8 mouse cellular contexts compared by ENCODE assay signal in genomic region chr14:55189351-55189769, GRCm38 (mm10). TPM values are rescaled to one million over a fixed set of nuclear protein-coding genes. Genes with fewer than 3 reads are reported as not detected.
DNase-seq lines count a peak whose midpoint lies in the region; ATAC-seq and TF ChIP-seq lines count a peak whose summit lies in the region.

No protein-coding gene starts in this region.

- no peak for DNase-seq in kidney, adult 11 months
- DNase-seq in frontal cortex, adult 2 months (ENCODE audit: extremely low spot score in 1 of 2, low spot score in 1 of 2), result peak; percentile 77 to 83
- DNase-seq in left cerebral cortex, adult 2 months (ENCODE audit: extremely low spot score in 1 of 2, low spot score in 2 of 2), result peak; percentile 46 to 75
- peak; percentile 84 for DNase-seq in right cerebral cortex, adult 18-20 months
- DNase-seq in spleen, postnatal 10 days (ENCODE audit: low spot score in 2 of 2), result no peak
- no peak for DNase-seq in heart, adult 8-10 months (ENCODE audit: low spot score)
- no peak for DNase-seq in heart, adult 9 months (ENCODE audit: low spot score in 2 of 2)

- H3K4me3 ChIP-seq in kidney, embryonic 14.5 days (ENCODE audit: low read length), result no peak overlapping the region
- H3K4me3 ChIP-seq in left cerebral cortex, adult 2 months, result no peak overlapping the region

- intact Hi-C loops in left cerebral cortex, adult 2 months (cut with DNase I), result no loop called here

- peaks cover 16% of the 10 kb centered on the region; the same call in 1 of the 2 replicates for H3K4me1 ChIP-seq in kidney, embryonic 14.5 days (ENCODE audit: control insufficient read depth, insufficient read depth, low read length)

- peak; percentile 87 for ATAC-seq in kidney, embryonic 14.5 days (ENCODE audit: low FRiP score, low TSS enrichment)

- H3K36me3 ChIP-seq in kidney, embryonic 14.5 days (ENCODE audit: control insufficient read depth, insufficient read depth, low read length), result no peaks in the 10 kb centered on the region

- no peaks in the 10 kb centered on the region for H3K9me3 ChIP-seq in kidney, embryonic 14.5 days (ENCODE audit: control insufficient read depth, low read length)

- no peak overlapping the region for H3K27ac ChIP-seq in kidney, embryonic 14.5 days (ENCODE audit: low read depth, low read length)
- peak overlapping the region; percentile 90 for H3K27ac ChIP-seq in left cerebral cortex, adult 2 months

- 21% methylated on average over 9 of the region's 9 CpGs for WGBS in kidney, embryonic 14.5 days

- no peak overlapping the region for H3K4me2 ChIP-seq in kidney, embryonic 14.5 days (replicated peaks; ENCODE audit: low read depth, low read length)

- TF ChIP-seq CTCF in left cerebral cortex, adult 2 months (IDR thresholded peaks at IDR 0.05), result no peak

- no peaks in the 10 kb centered on the region for H3K27me3 ChIP-seq in kidney, embryonic 14.5 days (ENCODE audit: control insufficient read depth, insufficient read depth, low read length)

- no peak overlapping the region for H3K9ac ChIP-seq in kidney, embryonic 14.5 days (ENCODE audit: low read depth, low read length)

RNA-seq across cellular contexts. Expression of gene Dhrs2, which starts 32.4 kb away (rescaled TPM):
- polyA plus RNA-seq in kidney, embryonic 14.5 days (2014; fragmentation: Nextera tagmentation; extraction: Ambion mirVana), result 0.22 TPM in 1 of 2 replicates, not detected in the other
- polyA plus RNA-seq in frontal cortex, adult 2 months (2012; rRNA removed), result 0.27 and 0.32 TPM in 2 replicates
- not detected for total RNA-seq in left cerebral cortex, adult 2 months (2021)
- total RNA-seq in heart, adult 8-10 months (2022), result not detected

Comparison
In these comparisons a context has a peak if more than half of its experiments do, and no peak if none do; other contexts are left out.
1. DNase-seq: peak in frontal cortex, adult 2 months (2 of 2), left cerebral cortex, adult 2 months (2 of 2) and right cerebral cortex, adult 18-20 months (single experiment); none in kidney, adult 11 months (single experiment), spleen, postnatal 10 days (0 of 2), heart, adult 8-10 months (single experiment) and heart, adult 9 months (0 of 2).